Mouse (Mus musculus) cortical plate, adult 2 months (tissue): ENCODE results near the gene Rbm46.

ENCODE experiments used
- CTCF ChIP-seq: fragments of 200-500 bp; IDR thresholded peaks from 2 replicates; pipeline ENCODE4 v1.5.1; 2011; ENCODE audit warnings: mild to moderate bottlenecking, control low read depth, low read length; ENCODE audit not compliant: insufficient read depth; ENCODE audit errors: extremely low read depth
- POLR2A ChIP-seq: fragments of 200-500 bp; IDR thresholded peaks from 2 replicates; pipeline ENCODE4 v1.6.1; 2011; ENCODE audit warnings: mild to moderate bottlenecking, low read length, control low read depth; ENCODE audit not compliant: insufficient read depth; ENCODE audit errors: extremely low read depth

DNA sequence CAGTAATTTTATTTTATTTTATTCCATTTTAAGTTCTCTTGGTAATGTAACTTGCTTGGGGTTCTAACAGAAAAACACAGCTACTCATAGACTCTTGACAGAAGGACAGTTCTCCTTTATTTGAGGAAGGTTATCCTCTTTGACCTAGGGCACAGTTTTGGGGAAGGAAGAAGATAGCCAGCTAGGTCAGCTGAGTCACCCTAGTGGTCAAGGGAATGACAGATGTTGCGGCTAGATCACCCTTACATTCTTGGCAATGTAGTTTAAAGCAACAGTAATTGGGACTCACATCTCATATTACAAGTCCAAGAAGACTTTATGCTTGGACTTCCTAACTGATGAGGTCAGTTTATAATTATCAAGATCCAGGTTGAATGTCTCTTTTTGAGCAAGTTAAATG is 82.6 kb downstream of the Rbm46 start:
- no peak for TF ChIP-seq POLR2A
- no peak for TF ChIP-seq CTCF
